Mouse (Mus musculus) forebrain, embryonic 12.5 days (tissue): ENCODE measurements at regions not wholly inside any gene's neighbourhood (a gene's known extent, or its start where the extent isn't known, plus 50 kb on each side); places are given as distances from the start of the nearest gene placed in this dataset.

Experiments used
- ATAC-seq: fragments of 200-750 bp; cut with Nextera tagmentation; 2 replicates; pipeline ENCODE4 v1.8.0; 2017; ENCODE audit warnings: moderate TSS enrichment; ENCODE audit not compliant: low FRiP score
- H3K27ac ChIP-seq: fragments of 300-500 bp; sonication (generic); 2 replicates; pipeline ENCODE4 v1.5.1; 2016; ENCODE audit warnings: mild to moderate bottlenecking
- H3K27me3 ChIP-seq: fragments of 300-500 bp; sonication (generic); 2 replicates; pipeline ENCODE4 v1.6.1; 2016; ENCODE audit warnings: mild to moderate bottlenecking
- H3K36me3 ChIP-seq: fragments of 300-500 bp; sonication (generic); replicated peaks from 2 replicates; pipeline ENCODE4 v1.6.1; 2016; ENCODE audit warnings: mild to moderate bottlenecking
- H3K4me1 ChIP-seq: fragments of 300-500 bp; sonication (generic); 2 replicates; pipeline ENCODE4 v1.6.1; 2016
- H3K4me2 ChIP-seq: fragments of 300-500 bp; sonication (generic); 2 replicates; pipeline ENCODE4 v1.6.1; 2016; ENCODE audit warnings: mild to moderate bottlenecking, moderate library complexity
- H3K4me3 ChIP-seq: fragments of 300-500 bp; sonication (generic); replicated peaks from 2 replicates; pipeline ENCODE4 v1.5.1; 2016; ENCODE audit warnings: mild to moderate bottlenecking
- H3K9ac ChIP-seq: fragments of 300-500 bp; sonication (generic); 2 replicates; pipeline ENCODE4 v1.6.1; 2016; ENCODE audit warnings: mild to moderate bottlenecking
- H3K9me3 ChIP-seq: fragments of 300-500 bp; sonication (generic); 2 replicates; pipeline ENCODE4 v1.6.1; 2016
- WGBS: fragments of 180-500 bp; shearing (Covaris S2); methylation state at CpG from one replicate; pipeline ENCODE4 v1.1.7; 2016; 5-methylcytosine and 5-hydroxymethylcytosine counted together

DNA sequence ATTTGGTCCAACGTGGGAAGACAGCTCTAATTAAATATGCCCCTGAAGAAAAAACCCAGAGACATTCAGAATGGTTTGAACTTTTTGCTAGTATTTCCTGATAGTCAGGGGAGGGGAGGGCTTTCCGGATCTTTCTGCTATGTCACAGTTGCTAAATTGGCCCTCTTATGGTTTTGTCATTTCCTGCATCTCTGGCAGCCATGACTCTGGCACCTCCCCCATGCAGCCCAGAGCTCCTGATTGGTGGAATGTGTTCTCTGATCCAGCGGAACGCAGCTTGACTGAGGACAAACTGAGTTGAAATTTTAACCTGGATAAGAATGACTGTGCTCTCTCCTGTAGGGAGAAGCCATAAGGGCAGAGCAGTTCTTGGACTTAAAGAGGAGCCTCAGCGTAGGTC, 150.4 kb upstream of the Emcn start:
- Histone ChIP-seq H3K27ac (no peak overlapping the region), H3K4me2 (no peak overlapping the region), H3K4me1 (no peaks in the 10 kb centered on the region), H3K4me3 (no peak overlapping the region), H3K9me3 (no peaks in the 10 kb centered on the region), H3K36me3 (no peaks in the 10 kb centered on the region), H3K27me3 (no peaks in the 10 kb centered on the region), H3K9ac (no peak overlapping the region)
- ATAC-seq: no peak
- 87% methylated on average over 5 of the region's 5 CpGs for WGBS

DNA sequence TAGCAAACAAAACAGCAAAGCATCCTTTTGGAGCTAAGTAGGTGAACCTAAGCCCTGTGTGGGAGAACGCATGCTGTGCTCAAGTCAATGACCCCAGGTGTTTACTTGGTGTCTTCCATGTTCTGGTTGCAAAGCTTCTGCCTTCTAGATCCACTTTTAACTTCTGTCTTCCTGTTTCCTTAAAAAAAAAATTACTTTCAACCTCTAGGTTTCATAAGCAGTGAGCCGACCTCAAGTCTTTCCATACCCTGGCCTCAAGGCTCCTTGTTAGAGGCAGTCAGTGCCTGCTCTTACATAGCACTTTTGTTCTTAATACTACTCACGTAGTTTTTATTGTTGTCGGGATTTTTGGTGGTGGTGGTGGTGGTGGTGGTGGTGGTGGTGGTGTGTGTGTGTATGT, 149.9 kb upstream of the Emcn start:
- no peaks in the 10 kb centered on the region for H3K4me1 ChIP-seq
- H3K27ac ChIP-seq: no peak overlapping the region
- 91% methylated on average over 4 of the region's 4 CpGs for WGBS
- H3K9ac ChIP-seq: no peak overlapping the region
- no peak for ATAC-seq
- no peaks in the 10 kb centered on the region for H3K27me3 ChIP-seq
- H3K36me3 ChIP-seq: no peaks in the 10 kb centered on the region
- H3K9me3 ChIP-seq: no peaks in the 10 kb centered on the region
- no peak overlapping the region for H3K4me3 ChIP-seq
- H3K4me2 ChIP-seq: no peak overlapping the region

DNA sequence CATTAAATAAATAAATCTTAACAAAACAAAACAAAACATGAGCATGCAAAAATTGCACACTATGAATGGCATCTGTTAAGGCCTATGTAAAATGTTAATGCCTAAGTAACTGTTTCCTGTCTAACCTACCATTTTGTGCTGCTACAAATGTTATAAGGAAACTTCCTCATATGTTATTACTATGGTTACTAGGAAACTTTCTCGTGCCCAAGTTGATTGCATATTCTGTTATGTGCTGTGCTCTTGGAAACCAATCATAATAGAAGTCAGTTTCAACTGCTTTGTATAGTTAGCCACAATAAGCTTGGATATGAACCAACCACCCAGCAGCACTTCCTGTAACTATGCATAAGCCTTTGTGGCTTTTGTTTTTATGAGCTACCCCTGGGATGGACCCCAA, 147.0 kb upstream of the Emcn start:
- 83% methylated on average over 1 of the region's 1 CpGs for WGBS
- Histone ChIP-seq H3K4me3 (no peak overlapping the region), H3K9ac (no peak overlapping the region)

DNA sequence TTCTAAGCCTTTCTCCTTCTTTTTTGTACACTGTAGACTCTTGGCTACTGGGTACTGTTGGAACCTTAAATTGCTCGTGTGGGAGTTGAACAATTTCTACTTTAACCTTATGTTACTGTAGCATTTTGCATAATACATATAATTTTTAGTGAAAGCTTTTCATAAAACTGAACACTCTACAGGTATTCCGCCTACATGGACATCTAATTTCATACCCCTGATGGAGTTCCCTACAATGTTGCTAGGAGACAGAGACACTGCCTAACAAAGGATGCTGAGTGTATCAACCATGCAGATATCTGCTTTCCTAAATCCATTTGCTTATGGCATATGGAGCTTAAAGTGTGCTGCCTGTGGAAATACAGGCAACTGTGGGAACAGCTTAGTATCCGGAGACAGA, 129.2 kb upstream of the Emcn start:
- Histone ChIP-seq H3K4me2 (no peak overlapping the region), H3K4me3 (no peak overlapping the region), H3K36me3 (no peaks in the 10 kb centered on the region), H3K27me3 (no peaks in the 10 kb centered on the region), H3K9me3 (no peaks in the 10 kb centered on the region), H3K27ac (no peak overlapping the region), H3K9ac (no peak overlapping the region), H3K4me1 (no peaks in the 10 kb centered on the region)
- 68% methylated on average over 3 of the region's 3 CpGs for WGBS
- no peak for ATAC-seq

More for the DNA sequence above, 147.0 kb upstream of the Emcn start:
- Histone ChIP-seq H3K4me2 (no peak overlapping the region), H3K9me3 (no peaks in the 10 kb centered on the region), H3K36me3 (no peaks in the 10 kb centered on the region), H3K27ac (no peak overlapping the region), H3K27me3 (no peaks in the 10 kb centered on the region), H3K4me1 (no peaks in the 10 kb centered on the region)
- ATAC-seq: no peak

DNA sequence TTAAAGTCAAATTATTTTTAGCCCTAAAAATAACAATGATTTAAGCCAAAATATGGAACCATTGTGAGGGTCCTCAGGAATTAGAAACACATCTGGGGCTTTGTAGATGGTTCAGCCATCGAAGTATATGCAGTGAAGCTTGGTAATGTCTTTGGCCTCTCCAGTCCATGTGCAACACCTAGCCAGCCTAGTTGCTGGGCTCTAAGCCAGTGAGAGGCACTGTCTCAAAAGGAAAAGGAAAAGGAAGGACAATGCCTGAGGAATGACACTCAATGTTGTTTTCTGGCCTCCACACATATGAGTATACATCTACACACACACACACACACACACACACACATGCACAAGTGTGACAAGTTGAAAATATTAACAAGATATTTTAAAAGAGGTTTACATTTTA, 124.8 kb upstream of the Emcn start:
- H3K4me1 ChIP-seq: no peaks in the 10 kb centered on the region
- H3K4me3 ChIP-seq: no peak overlapping the region
- ATAC-seq: no peak
- H3K9me3 ChIP-seq: no peaks in the 10 kb centered on the region
- H3K4me2 ChIP-seq: no peak overlapping the region
- H3K27ac ChIP-seq: no peak overlapping the region
- WGBS: 89% methylated on average over 1 of the region's 1 CpGs
- no peaks in the 10 kb centered on the region for H3K36me3 ChIP-seq
- H3K9ac ChIP-seq: no peak overlapping the region
- no peaks in the 10 kb centered on the region for H3K27me3 ChIP-seq

DNA sequence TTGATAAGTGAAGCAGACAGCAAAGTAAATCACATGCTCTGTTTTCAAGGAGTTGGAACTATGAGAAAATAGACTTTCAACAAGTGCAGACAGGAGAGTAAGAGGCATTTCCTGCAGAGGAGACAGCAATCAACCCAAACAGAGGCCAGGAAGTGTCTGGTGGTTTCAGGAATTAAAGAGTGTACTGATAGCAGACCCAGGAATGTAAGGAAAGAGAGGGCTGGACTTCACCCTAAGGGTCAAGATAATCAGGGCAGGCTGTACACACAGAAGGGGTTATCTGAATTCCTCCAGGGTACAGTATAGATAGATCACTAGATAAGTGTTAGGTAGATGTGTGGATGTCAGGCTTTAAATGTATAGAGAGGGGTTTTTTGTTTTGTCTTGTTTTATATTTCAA, 123.6 kb upstream of the Emcn start:
- no peak overlapping the region for H3K4me3 ChIP-seq
- H3K9ac ChIP-seq: no peak overlapping the region
- no peaks in the 10 kb centered on the region for H3K36me3 ChIP-seq
- no peak for ATAC-seq
- H3K9me3 ChIP-seq: no peaks in the 10 kb centered on the region
- no peaks in the 10 kb centered on the region for H3K27me3 ChIP-seq
- no peak overlapping the region for H3K27ac ChIP-seq
- no peaks in the 10 kb centered on the region for H3K4me1 ChIP-seq
- H3K4me2 ChIP-seq: no peak overlapping the region

DNA sequence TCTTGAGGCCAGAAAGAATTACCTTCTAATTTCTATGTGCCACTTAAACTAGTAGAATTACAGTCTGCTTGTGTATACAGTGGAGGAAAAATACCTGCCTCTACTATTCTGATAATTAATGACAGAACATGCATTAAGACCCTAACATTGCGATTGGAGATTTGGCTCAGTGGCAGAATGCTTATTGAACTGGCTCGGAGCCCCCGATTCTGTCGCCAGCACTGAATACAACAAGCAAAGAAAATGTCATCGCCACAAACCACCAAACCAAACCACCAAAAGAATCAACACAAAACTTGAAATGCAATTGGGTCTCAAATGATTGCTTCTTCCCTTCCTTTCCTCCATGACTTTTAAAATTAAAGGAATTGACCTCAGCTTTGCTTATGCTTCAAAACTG, 122.9 kb upstream of the Emcn start:
- no peaks in the 10 kb centered on the region for H3K36me3 ChIP-seq
- H3K4me3 ChIP-seq: no peak overlapping the region
- ATAC-seq: no peak
- H3K9me3 ChIP-seq: no peaks in the 10 kb centered on the region
- no peaks in the 10 kb centered on the region for H3K27me3 ChIP-seq
- no peaks in the 10 kb centered on the region for H3K4me1 ChIP-seq
- H3K27ac ChIP-seq: no peak overlapping the region
- H3K9ac ChIP-seq: no peak overlapping the region
- WGBS: 98% methylated on average over 5 of the region's 5 CpGs
- no peak overlapping the region for H3K4me2 ChIP-seq

DNA sequence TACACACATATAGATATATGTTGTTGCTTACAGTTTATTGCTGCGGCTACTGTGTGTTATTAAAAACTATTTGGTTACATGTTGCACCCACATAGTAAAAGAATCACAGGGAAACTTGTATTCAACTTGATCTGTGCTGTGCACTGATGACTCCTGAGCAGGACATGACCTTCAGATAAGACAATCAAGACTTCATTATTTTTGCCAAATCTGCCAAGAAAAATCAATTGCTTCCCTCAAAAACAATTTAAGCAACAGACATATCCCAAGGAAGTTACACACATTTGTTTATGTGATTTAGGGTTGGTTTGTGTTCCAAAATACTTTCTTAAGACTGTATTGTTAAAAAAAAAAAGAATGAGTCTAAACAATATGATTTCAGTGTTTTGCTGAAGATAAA, 114.7 kb upstream of the Emcn start:
- Histone ChIP-seq H3K27ac (no peak overlapping the region), H3K9ac (no peak overlapping the region), H3K27me3 (no peaks in the 10 kb centered on the region), H3K36me3 (no peaks in the 10 kb centered on the region), H3K9me3 (no peaks in the 10 kb centered on the region), H3K4me1 (no peaks in the 10 kb centered on the region), H3K4me3 (no peak overlapping the region), H3K4me2 (no peak overlapping the region)
- no peak for ATAC-seq
- WGBS: 97% methylated on average over 1 of the region's 1 CpGs

DNA sequence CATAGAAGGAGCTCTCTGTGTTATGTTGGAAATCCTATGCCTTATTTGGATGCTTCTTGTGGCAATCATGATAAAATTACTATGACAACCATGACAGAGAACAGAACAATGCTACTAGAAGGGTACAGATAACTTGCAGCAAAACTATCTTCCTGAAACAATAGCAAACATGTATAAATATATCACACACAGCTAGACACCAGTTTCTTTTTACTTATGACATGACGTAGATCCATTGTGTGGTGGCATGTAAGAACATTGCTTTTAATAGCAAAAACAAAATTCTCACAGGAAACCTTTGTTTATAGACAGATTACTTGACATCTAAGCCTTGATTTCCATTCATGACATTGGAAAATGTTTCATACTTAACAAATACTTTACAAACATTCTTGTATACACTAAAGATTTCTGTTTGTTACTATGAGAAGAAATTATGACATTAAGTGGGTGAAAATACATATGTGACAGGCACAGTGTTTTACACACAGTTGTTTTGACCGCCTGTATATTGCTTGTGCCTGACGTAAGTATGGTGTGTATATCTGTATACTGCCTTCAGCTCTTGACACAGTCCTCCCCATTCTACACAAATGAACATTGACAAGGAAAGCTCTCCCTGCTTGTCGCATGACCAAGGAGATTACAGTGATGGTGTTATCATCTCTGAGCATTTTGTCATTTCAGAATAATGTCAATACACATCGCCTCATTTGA, 113.6 kb upstream of the Emcn start:
- 90% methylated on average over 5 of the region's 5 CpGs for WGBS

DNA sequence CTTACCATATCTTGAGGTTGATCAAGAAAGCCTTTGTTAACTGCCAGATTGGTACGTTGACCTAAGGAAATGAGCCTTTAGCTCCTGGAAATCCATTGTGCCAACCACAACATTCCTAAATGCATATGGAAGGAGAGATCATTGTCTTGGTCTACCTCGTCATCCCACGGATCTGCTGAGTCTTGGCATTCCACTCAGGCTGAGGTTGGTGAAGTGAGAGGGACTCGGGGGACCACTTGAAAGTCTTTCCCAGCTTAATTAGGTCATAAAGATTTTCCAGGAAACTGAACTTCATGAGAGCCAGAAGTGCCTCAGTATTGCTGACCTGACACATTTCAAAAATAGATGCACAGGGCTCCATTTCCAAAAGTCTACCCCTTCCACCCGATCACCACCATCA, 112.5 kb upstream of the Emcn start:
- ATAC-seq: no peak

More for the DNA sequence above, 113.6 kb upstream of the Emcn start:
- Histone ChIP-seq H3K36me3 (no peaks in the 10 kb centered on the region), H3K27me3 (no peaks in the 10 kb centered on the region), H3K4me1 (no peaks in the 10 kb centered on the region), H3K4me2 (no peak overlapping the region), H3K9me3 (no peaks in the 10 kb centered on the region), H3K4me3 (no peak overlapping the region), H3K27ac (no peak overlapping the region), H3K9ac (no peak overlapping the region)
- ATAC-seq: no peak

DNA sequence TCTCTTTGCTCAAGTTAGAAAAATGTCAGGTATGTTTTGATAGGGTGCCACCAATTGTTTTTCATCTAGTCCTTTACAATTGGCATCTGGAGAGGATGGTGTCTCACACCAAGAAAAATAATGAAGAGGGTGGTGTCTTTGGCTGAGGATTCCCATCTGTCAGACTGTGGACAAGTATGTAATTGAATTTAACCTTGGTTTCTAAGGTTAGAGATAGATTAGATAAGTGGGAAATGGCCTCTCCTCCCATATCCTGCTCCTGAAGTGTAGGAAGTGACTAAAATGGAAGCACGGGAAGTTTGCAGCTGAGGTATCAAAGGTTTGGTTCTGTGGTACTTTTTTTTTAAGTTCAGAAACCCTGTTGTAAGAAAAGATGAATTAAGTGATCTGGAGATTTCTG, 98.0 kb upstream of the Emcn start:
- no peak for ATAC-seq
- WGBS: 76% methylated on average over 1 of the region's 1 CpGs
- no peaks in the 10 kb centered on the region for H3K4me1 ChIP-seq
- H3K27ac ChIP-seq: no peak overlapping the region
- H3K4me3 ChIP-seq: no peak overlapping the region
- H3K27me3 ChIP-seq: no peaks in the 10 kb centered on the region
- H3K4me2 ChIP-seq: no peak overlapping the region
- H3K9ac ChIP-seq: no peak overlapping the region
- H3K9me3 ChIP-seq: no peaks in the 10 kb centered on the region
- no peaks in the 10 kb centered on the region for H3K36me3 ChIP-seq

More for the DNA sequence above, 112.5 kb upstream of the Emcn start:
- H3K4me3 ChIP-seq: no peak overlapping the region
- no peak overlapping the region for H3K4me2 ChIP-seq
- no peaks in the 10 kb centered on the region for H3K9me3 ChIP-seq
- 85% methylated on average over 5 of the region's 5 CpGs for WGBS
- no peaks in the 10 kb centered on the region for H3K27me3 ChIP-seq
- H3K27ac ChIP-seq: no peak overlapping the region
- H3K36me3 ChIP-seq: no peaks in the 10 kb centered on the region
- H3K4me1 ChIP-seq: no peaks in the 10 kb centered on the region
- no peak overlapping the region for H3K9ac ChIP-seq

DNA sequence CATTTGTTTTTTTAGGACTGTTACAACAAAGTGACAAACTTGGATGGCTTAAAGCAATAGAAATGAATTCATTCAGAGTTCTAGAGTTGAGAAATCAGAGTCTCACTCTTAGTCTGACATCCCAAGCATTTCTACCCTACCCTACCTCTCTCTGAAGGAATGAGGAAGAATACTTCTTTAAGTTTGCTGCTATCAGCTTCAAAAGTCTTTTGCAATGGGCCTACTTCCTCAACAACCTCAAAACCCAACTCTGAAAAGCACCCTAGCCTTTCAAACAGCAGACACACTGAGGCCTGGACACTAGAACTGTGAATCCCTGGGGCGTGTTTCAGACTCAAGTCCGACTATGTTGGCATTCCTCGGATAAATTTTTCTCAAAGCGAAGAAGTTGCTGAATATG, 77.0 kb upstream of the Emcn start:
- H3K27me3 ChIP-seq: no peaks in the 10 kb centered on the region
- H3K9me3 ChIP-seq: no peaks in the 10 kb centered on the region
- 95% methylated on average over 4 of the region's 4 CpGs for WGBS
- no peak for ATAC-seq
- no peak overlapping the region for H3K4me2 ChIP-seq
- no peak overlapping the region for H3K4me3 ChIP-seq
- no peak overlapping the region for H3K9ac ChIP-seq
- no peak overlapping the region for H3K27ac ChIP-seq
- no peaks in the 10 kb centered on the region for H3K36me3 ChIP-seq
- no peaks in the 10 kb centered on the region for H3K4me1 ChIP-seq

DNA sequence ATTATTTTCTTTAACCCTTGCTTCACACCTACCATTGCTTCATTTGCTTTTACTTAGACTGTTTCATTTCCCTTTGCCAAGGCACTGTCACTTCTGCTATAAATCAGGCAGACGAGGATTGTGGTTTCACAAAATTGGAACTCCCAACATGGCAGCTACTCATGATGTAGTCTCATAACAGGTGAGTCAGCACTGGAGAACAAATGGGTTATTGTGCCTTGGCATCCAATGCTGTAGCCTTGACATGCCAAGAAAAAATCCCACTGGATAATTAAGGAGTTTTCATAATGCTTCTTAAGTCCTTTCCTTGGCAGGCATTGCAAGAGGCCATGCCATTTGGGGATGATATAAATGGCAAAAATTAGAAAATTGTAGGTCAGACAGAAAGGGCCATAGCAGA, 73.1 kb upstream of the Emcn start:
- Histone ChIP-seq H3K9ac (no peak overlapping the region), H3K4me1 (no peaks in the 10 kb centered on the region), H3K4me3 (no peak overlapping the region), H3K9me3 (no peaks in the 10 kb centered on the region), H3K27me3 (no peaks in the 10 kb centered on the region), H3K4me2 (no peak overlapping the region), H3K36me3 (no peaks in the 10 kb centered on the region), H3K27ac (no peak overlapping the region)
- 85% methylated on average over 1 of the region's 1 CpGs for WGBS
- ATAC-seq: no peak
